Mouse (Mus musculus) midbrain, embryonic 10.5 days (tissue): ENCODE measurements around the gene Mpp6. TPM values are rescaled to one million over a fixed set of nuclear protein-coding genes. Genes with fewer than 3 reads are reported as not detected.

ENCODE experiments used
- DNase-seq: peaks from one replicate; pipeline ENCODE4 v3.0.0-alpha.2; 2017; ENCODE audit warnings: low spot score
- H3K27ac ChIP-seq: fragments of 300-500 bp; sonication (generic); replicated peaks from 2 replicates; pipeline ENCODE4 v1.5.1; 2016; ENCODE audit warnings: mild to moderate bottlenecking
- H3K27me3 ChIP-seq: fragments of 300-500 bp; sonication (generic); 2 replicates; pipeline ENCODE4 v1.6.1; 2016; ENCODE audit warnings: low read depth, mild to moderate bottlenecking; ENCODE audit not compliant: poor library complexity, severe bottlenecking
- H3K36me3 ChIP-seq: fragments of 300-500 bp; sonication (generic); 2 replicates; pipeline ENCODE4 v1.6.1; 2016; ENCODE audit warnings: mild to moderate bottlenecking, moderate library complexity
- H3K4me1 ChIP-seq: fragments of 300-500 bp; sonication (generic); 2 replicates; pipeline ENCODE4 v1.6.1; 2016
- H3K4me3 ChIP-seq: fragments of 300-500 bp; sonication (generic); 2 replicates; pipeline ENCODE4 v1.5.1; 2016; ENCODE audit warnings: mild to moderate bottlenecking, moderate library complexity
- H3K9me3 ChIP-seq: fragments of 300-500 bp; sonication (generic); replicated peaks from 2 replicates; pipeline ENCODE4 v1.6.1; 2016; ENCODE audit warnings: mild to moderate bottlenecking
- WGBS: fragments of 180-500 bp; shearing (Covaris S2); methylation state at CpG from one replicate; pipeline ENCODE4 v1.1.7; 2016; 5-methylcytosine and 5-hydroxymethylcytosine counted together
- polyA plus RNA-seq: library from polyadenylated mRNA; unstranded; fragments of >200 nt; fragmentation: Nextera tagmentation; extraction: Ambion mirVana; gene quantifications from 2 replicates; pipeline ENCODE4 v1.2.1, GENCODE M21; 2016

Gene Mpp6
- polyA plus RNA-seq, 1 experiment from 2014 or later = 63.9 TPM

GRCm38 (mm10) chr6:50215986-50216385 lies 105.9 kb downstream of the Mpp6 start:
- WGBS = 87% methylated on average over 4 of the region's 4 CpGs
- H3K27me3 ChIP-seq = no peaks in the 10 kb centered on the region
- no peaks in the 10 kb centered on the region for H3K9me3 ChIP-seq
- no peak overlapping the region for H3K27ac ChIP-seq
- no peak overlapping the region for H3K4me3 ChIP-seq
- 0 out of 2 replicates have a peak, but pooled peaks cover 5% of the 10 kb centered on the region for H3K36me3 ChIP-seq
- H3K4me1 ChIP-seq = no peaks in the 10 kb centered on the region
- DNase-seq = no peak

GRCm38 (mm10) chr6:50218628-50219027 lies 108.6 kb downstream of the Mpp6 start:
- WGBS = 81% methylated on average over 3 of the region's 3 CpGs
- no peaks in the 10 kb centered on the region for H3K4me1 ChIP-seq

GRCm38 (mm10) chr6:50219066-50219465 lies 109.0 kb downstream of the Mpp6 start:
- Histone ChIP-seq H3K4me1 (no peaks in the 10 kb centered on the region), H3K36me3 (0 out of 2 replicates have a peak, but pooled peaks cover 5% of the 10 kb centered on the region), H3K4me3 (no peak overlapping the region), H3K27me3 (no peaks in the 10 kb centered on the region), H3K27ac (no peak overlapping the region), H3K9me3 (no peaks in the 10 kb centered on the region)
- no peak for DNase-seq
- WGBS = 92% methylated on average over 6 of the region's 6 CpGs

More at GRCm38 (mm10) chr6:50218628-50219027, 108.6 kb downstream of the Mpp6 start:
- Histone ChIP-seq H3K27ac (0 out of 2 replicates have a peak overlapping the region, but pooled peaks have one; percentile 28), H3K27me3 (no peaks in the 10 kb centered on the region), H3K36me3 (0 out of 2 replicates have a peak, but pooled peaks cover 5% of the 10 kb centered on the region), H3K9me3 (no peaks in the 10 kb centered on the region), H3K4me3 (no peak overlapping the region)
- DNase-seq = no peak

GRCm38 (mm10) chr6:50220863-50221262 lies 110.8 kb downstream of the Mpp6 start:
- 48% methylated on average over 6 of the region's 6 CpGs for WGBS
- peak; percentile 33 for DNase-seq
- H3K9me3 ChIP-seq = no peaks in the 10 kb centered on the region
- no peak overlapping the region for H3K4me3 ChIP-seq
- 0 out of 2 replicates have a peak, but pooled peaks cover 5% of the 10 kb centered on the region for H3K36me3 ChIP-seq
- no peaks in the 10 kb centered on the region for H3K4me1 ChIP-seq
- no peaks in the 10 kb centered on the region for H3K27me3 ChIP-seq
- no peak overlapping the region for H3K27ac ChIP-seq

GRCm38 (mm10) chr6:50222351-50222750 lies 112.3 kb downstream of the Mpp6 start:
- Histone ChIP-seq H3K4me3 (no peak overlapping the region), H3K9me3 (no peaks in the 10 kb centered on the region), H3K4me1 (no peaks in the 10 kb centered on the region), H3K36me3 (0 out of 2 replicates have a peak, but pooled peaks cover 5% of the 10 kb centered on the region), H3K27ac (no peak overlapping the region), H3K27me3 (no peaks in the 10 kb centered on the region)
- no peak for DNase-seq
- 82% methylated on average over 5 of the region's 5 CpGs for WGBS

- no peak overlapping the region for H3K4me3 ChIP-seq
- no peaks in the 10 kb centered on the region for H3K27me3 ChIP-seq
- WGBS = 80% methylated on average over 5 of the region's 5 CpGs
- no peaks in the 10 kb centered on the region for H3K9me3 ChIP-seq
- no peak overlapping the region for H3K27ac ChIP-seq
- no peaks in the 10 kb centered on the region for H3K4me1 ChIP-seq
- 0 out of 2 replicates have a peak, but pooled peaks cover 5% of the 10 kb centered on the region for H3K36me3 ChIP-seq
- DNase-seq = no peak
These were observed 112.9 kb downstream of the Mpp6 start for GRCm38 (mm10) chr6:50222986-50223385.

- no peak for DNase-seq
- Histone ChIP-seq H3K36me3 (0 out of 2 replicates have a peak, but pooled peaks cover 5% of the 10 kb centered on the region), H3K27me3 (no peaks in the 10 kb centered on the region), H3K4me3 (no peak overlapping the region), H3K9me3 (no peaks in the 10 kb centered on the region), H3K4me1 (no peaks in the 10 kb centered on the region), H3K27ac (no peak overlapping the region)
- 89% methylated on average over 4 of the region's 4 CpGs for WGBS
These were observed 113.6 kb downstream of the Mpp6 start for GRCm38 (mm10) chr6:50223606-50224005.

- H3K36me3 ChIP-seq = no peaks in the 10 kb centered on the region
- no peaks in the 10 kb centered on the region for H3K9me3 ChIP-seq
- no peaks in the 10 kb centered on the region for H3K27me3 ChIP-seq
- no peak overlapping the region for H3K4me3 ChIP-seq
- 90% methylated on average over 5 of the region's 5 CpGs for WGBS
- H3K4me1 ChIP-seq = peaks cover 5% of the 10 kb centered on the region; the same call in 1 of the 2 replicates
- no peak overlapping the region for H3K27ac ChIP-seq
- DNase-seq = no peak
These were observed 115.2 kb downstream of the Mpp6 start for GRCm38 (mm10) chr6:50225232-50225631.

GRCm38 (mm10) chr6:50228180-50228579 lies 118.1 kb downstream of the Mpp6 start:
- no peaks in the 10 kb centered on the region for H3K36me3 ChIP-seq
- no peak overlapping the region for H3K4me3 ChIP-seq
- no peak overlapping the region for H3K27ac ChIP-seq
- peaks cover 5% of the 10 kb centered on the region; the same call in 1 of the 2 replicates for H3K4me1 ChIP-seq
- 83% methylated on average over 5 of the region's 5 CpGs for WGBS
- no peak for DNase-seq
- no peaks in the 10 kb centered on the region for H3K27me3 ChIP-seq
- no peaks in the 10 kb centered on the region for H3K9me3 ChIP-seq

- H3K4me3 ChIP-seq = no peak overlapping the region
- peaks cover 5% of the 10 kb centered on the region; the same call in 1 of the 2 replicates for H3K4me1 ChIP-seq
- no peaks in the 10 kb centered on the region for H3K36me3 ChIP-seq
- H3K27ac ChIP-seq = no peak overlapping the region
- 93% methylated on average over 5 of the region's 5 CpGs for WGBS
- DNase-seq = no peak
- no peaks in the 10 kb centered on the region for H3K27me3 ChIP-seq
- H3K9me3 ChIP-seq = no peaks in the 10 kb centered on the region
These were observed 121.2 kb downstream of the Mpp6 start for GRCm38 (mm10) chr6:50231288-50231687.

GRCm38 (mm10) chr6:50232984-50233383 lies 122.9 kb downstream of the Mpp6 start:
- DNase-seq = no peak
- Histone ChIP-seq H3K4me3 (no peak overlapping the region), H3K4me1 (peaks cover 5% of the 10 kb centered on the region; the same call in 1 of the 2 replicates), H3K36me3 (no peaks in the 10 kb centered on the region), H3K9me3 (no peaks in the 10 kb centered on the region), H3K27ac (no peak overlapping the region), H3K27me3 (no peaks in the 10 kb centered on the region)
- WGBS = 73% methylated on average over 1 of the region's 1 CpGs

- 78% methylated on average over 2 of the region's 2 CpGs for WGBS
- no peaks in the 10 kb centered on the region for H3K27me3 ChIP-seq
- H3K4me3 ChIP-seq = no peak overlapping the region
- no peak for DNase-seq
- H3K4me1 ChIP-seq = no peaks in the 10 kb centered on the region
- no peaks in the 10 kb centered on the region for H3K9me3 ChIP-seq
- H3K36me3 ChIP-seq = no peaks in the 10 kb centered on the region
- no peak overlapping the region for H3K27ac ChIP-seq
These were observed 127.9 kb downstream of the Mpp6 start for GRCm38 (mm10) chr6:50237963-50238362.

- Histone ChIP-seq H3K27me3 (no peaks in the 10 kb centered on the region), H3K4me3 (no peak overlapping the region), H3K4me1 (no peaks in the 10 kb centered on the region), H3K9me3 (no peaks in the 10 kb centered on the region), H3K36me3 (no peaks in the 10 kb centered on the region), H3K27ac (no peak overlapping the region)
- WGBS = 92% methylated on average over 2 of the region's 2 CpGs
- no peak for DNase-seq
These were observed 129.9 kb downstream of the Mpp6 start for GRCm38 (mm10) chr6:50239902-50240301.
